Mouse (Mus musculus): Measurements from ENCODE around the gene Gm9513.

Gene Gm9513

GRCm38 (mm10) chr9:36475338-36475737, at the start of gene Gm9513:
Gene Gm9513, plus strand, starts transcription at chr9:36475638.
- DNase-seq (ENCODE audit: low read depth) = no peak

DNA sequence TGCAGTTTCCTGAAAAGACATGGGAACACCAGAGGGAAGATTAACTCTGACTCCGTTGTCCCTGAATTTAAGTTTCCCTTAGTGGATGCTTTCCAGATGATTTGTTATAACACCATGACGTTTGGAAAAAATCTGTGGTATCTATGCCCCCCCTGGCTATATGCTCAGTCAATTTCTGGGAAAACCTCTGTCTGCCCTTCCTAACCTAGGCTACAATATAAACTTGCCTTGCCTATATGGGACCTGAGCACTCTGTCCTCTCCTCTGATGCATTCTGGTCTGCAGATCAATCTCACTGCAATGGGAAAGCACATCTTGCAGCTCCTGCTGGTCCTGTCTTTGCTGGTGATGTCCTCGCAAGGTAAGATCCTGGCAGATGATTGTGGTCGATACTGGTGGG, 43.9 kb upstream of the Gm9513 start, which contains the start of gene Gm7257:
Gm7257 (plus strand) TSS at position 301 of the 400 bp plus-strand sequence.
- no peak for DNase-seq (ENCODE audit: low read depth)

- DNase-seq (ENCODE audit: low read depth) = no peak
Measured at GRCm38 (mm10) chr9:36435051-36435764, 40.2 kb upstream of the Gm9513 start.

DNA sequence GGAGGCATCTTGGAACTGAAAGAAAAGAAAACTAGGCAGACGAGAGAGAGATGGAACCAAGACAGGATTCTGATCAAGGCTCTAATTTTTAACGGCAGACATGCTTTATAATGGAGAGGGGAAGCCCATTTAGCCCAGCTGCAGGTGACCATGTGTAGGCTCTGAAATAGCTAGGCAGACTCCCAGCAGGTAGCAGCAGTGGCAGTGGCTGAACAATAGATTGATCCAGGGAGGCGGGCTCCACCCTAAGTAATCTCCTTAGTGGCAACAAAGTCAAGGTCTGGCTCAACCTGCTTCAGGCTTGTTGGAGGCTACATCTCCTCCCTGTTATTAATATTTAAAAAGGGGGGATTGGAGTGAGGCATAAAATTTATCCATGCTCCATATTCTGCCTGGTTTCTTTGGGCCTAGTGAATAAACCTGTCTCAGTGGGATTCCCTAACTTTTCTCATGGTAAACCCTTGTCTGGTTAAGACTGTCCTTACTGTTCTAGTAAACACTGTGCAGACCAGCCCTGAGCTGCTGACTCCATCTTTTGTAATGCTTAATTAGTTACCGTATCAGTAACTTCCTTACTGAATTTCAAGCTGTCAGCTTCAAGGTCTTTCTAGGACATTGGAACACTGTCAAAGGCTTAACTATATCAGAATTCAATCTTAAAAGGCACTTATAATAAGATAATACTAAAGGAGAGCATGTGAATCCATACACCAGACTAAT, 19.2 kb downstream of the Gm9513 start:
- no peak for DNase-seq (ENCODE audit: low read depth)

DNA sequence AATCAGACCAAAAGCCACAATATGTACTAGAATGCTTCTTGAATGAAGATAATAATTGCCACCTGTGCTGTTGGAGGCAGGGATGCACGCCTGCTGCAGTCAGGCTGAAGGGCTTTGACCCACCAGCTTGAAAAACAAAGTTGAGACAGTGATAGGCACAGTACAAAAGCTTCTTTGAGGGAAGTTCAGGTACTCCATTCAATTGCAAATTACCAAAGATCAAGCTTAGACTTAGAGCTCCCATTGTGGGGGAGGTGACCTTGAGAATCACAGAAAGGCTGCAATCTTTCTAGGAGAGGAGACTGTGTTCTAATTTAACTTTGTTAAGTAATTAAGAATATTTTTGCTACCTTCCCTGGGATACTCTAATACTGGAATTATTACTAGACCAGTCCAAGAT, 20.4 kb downstream of the Gm9513 start:
- DNase-seq (ENCODE audit: low read depth) = no peak

- no peak for DNase-seq (ENCODE audit: low read depth)
Measured at GRCm38 (mm10) chr9:36504211-36504610, 28.8 kb downstream of the Gm9513 start.

Data from fibroblast of lung, adult 2 months (primary cell).